Mouse (Mus musculus) c-Kit-positive CD71-negative TER-119-negative erythroid progenitor cells, embryonic 14.5 days (primary cell): ENCODE results near the gene Rpl10a.

ENCODE experiments used
- DNase-seq: peaks from one replicate; pipeline ENCODE4 v3.0.0-alpha.2; 2013; ENCODE audit warnings: low read depth

Rpl10a gene

DNA sequence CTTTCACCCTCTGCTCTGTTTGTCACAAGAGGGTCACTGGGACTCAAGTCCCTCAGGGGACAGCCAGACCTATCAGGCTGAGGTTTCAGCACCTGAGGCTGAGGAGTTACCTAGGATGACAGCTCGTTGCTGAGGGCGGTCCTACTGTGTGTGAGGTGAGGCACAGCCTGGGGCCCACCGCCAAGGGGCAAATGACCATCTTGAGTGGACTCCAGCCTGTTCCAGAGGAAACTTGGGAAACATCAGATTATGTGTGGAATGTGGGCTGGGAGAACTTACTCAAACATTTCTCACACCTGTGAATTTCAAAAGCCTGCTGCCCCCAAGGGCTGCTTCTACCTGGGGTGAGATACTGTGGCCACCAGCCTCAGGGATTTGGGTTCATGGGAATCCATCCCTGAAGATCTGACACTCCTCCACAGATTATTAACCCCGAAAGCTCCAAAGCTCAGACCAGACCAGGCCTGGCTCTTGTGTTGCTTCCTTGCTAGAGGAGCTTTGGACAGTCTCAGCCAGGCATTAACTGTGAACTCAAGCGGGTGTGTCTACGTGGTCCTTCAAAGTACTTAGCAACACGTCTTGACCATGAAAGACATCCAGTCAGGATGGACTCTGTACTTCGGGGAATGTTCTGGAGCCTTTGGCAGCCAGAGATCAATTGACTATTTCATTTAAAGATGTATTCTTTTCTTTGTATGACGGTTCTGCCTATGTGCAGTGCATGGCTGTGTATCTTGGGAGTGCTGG is 32.4 kb downstream of the Rpl10a start:
- no peak for DNase-seq

DNA sequence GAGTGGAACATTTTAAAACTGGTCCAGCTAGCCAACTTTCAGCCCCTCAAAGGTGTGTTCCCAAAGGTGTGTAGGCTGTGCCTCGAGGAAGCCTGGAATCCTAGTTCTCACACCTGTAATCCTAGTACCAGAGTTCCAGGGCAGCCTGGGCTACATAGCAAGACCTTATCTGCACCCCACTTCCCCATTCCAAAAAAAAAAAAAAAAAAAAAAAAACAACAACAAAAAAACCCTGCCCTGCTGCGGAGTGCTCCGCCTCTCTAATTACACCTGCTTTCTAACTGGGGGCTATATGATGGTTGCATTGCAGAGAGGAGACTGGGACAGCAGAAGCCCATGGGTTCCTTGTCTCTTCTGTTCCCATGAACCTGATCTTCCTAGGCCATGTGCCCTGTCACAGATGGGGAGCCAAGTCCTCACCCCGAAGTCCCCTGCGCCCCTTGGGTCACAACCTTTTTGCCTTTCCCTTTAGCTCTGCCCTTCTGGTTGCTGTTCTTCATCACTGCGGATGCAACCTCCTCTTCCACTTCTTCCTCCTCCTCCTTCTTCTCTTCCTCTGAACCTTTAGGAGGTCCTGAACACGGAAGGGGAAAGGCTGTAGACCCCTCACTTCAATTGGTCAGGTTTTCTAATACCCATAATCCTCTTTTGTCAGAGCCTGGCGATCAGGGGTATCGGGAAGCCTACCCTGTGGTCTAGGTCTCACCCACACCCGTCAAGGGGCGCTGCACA is 33.8 kb downstream of the Rpl10a start:
- DNase-seq = no peak

DNA sequence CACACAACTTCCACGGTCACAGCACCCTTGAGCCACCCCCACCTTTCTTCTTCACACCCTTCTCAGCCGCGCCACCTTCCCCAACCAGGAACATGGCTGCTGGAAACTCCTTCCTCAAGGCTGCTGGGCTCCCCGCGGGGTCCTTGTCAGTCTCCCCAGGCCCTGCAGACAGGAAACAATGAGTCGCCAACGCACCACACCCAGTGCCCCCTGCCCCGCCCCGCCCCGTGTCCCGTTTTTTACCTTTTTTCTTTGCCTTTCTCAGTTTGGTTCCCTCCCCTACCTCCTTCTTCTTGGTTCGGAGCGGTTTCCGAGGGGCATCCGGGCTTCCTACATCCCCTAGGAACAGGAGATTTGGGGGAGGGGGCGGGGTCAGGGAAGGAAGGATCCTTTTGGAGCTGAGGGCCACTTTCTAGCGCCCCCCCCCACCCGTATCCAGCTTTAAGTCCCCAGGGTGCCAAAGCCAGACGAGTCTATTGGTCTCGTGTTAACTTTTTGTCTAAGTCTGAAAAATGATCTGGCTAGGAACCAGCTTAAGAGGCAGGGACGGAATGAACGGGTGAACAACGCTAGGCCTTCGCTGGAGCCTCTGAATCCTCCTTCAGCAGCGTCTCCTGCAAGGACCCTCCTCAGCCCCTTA is 34.5 kb downstream of the Rpl10a start:
- no peak for DNase-seq

DNA sequence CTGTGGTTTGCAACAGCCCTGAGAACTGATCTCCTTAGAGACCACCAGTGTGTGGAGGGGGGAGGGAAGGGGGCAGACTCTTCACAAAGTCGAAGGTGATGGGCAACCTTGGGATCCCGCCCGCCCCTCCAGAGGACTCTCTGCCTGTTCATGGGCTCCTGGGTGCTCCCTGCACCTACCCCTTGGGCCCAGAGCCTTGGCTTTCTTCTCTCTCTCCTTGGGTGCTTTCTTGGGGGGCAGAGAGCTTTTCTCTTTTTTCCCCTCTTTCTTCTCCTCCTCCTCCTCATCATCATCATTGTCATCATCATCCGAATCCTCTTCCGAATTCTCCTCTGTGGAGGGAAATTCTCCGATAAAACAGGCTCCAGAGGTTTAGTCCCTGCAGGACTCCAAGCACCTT is 35.2 kb downstream of the Rpl10a start:
- DNase-seq = no peak

DNA sequence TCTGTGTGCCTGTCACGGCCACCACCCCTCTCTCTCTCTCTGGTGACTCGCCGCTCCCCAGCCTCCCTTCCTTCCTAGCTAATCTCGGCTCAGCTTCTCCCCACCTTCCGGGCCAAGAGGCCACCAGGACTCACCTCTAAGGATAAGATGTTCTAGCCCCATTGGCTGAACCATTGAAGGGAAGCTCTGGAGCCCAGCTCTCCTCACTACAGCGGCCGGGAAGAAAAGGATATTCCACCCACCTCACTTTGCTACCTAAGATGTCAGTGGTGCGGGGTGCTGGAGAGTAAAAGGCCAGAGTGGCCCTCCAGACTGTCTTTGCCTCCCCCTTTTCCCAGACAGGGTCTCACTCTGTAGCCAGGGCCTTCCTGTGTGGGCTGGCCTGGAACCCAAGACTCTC is 36.9 kb downstream of the Rpl10a start, which contains the start of gene Tulp1:
Gene Tulp1, minus strand, starts transcription at position 101 of the 400 bp plus-strand sequence.
- DNase-seq = no peak

DNA sequence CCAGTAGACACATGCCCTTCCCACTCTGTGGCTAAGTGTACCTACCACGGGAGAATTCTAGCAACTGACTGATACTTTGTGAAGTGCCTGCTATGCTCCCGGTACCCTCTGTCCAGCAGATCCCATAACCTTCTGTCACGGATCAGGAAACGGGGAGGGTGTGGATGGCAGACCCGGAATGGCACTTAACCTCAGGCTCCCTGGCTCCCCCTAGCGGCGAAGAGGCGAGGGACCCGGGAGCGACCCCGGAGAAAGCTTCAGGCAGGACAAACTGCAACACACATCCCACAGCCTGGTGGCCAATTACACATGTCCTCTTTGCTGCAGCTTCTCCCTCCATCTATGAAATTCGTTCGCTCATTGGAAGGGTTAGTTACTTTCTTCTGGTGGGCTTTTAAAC is 40.2 kb downstream of the Rpl10a start:
- peak; percentile 74 for DNase-seq

DNA sequence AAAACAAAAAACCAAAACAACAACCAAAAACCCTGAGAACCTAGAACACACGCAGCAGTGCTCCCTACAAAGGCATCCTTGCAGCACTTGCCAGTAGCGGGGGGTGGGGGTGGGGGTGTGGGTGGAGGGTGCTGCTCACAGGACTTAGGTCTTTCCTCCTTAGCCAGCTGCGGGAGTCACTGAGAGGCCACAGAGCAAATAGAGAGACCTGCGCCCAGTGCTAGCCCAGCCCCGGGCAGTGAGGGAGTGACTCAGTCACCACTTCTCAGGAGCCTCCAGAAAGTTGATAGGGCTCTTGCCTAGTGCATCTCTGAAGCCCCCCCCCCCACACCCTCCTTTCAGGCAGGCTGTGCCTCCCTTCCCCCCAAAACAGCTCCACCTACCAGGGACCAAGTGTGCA is 40.8 kb downstream of the Rpl10a start:
- no peak for DNase-seq

DNA sequence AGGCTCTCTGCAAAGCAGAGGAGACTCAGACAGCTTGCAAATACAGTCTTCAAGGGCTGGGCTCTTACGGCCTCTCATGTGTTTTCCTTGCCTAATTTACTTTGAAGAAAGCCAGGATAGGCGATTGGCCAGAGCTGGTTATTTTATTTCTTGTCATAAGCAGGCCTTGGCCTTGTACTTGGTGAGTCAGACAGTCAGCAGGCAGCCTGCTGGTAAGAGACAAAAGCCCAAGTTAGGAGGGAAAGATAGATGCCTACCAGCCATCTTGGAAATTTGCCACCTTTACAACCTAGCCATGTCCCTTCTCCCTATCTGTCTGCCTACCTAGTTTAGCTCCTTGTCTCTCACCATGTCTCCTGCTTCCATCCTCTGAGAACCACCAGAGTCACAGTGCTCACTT is 43.0 kb downstream of the Rpl10a start:
- no peak for DNase-seq

DNA sequence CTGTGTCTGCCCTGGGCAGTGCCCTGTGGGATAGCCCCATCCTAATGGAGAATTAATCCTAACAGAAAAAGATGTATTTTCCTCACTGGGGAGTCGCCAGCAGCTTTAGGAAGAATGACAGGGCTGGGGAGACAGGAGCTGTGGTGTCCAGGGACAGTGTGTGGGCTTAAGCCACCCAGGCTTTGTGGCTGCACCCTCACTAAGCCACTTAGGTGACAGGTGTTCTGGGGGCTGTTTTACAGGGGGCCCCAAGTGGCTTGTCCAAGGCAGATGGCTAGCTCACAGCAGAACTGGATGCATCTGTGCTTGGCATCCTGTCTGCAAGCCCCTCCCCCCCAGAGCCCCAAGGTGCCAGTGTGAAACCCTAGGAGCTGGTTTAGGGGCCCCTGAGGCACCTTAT is 43.7 kb downstream of the Rpl10a start:
- DNase-seq = no peak

DNA sequence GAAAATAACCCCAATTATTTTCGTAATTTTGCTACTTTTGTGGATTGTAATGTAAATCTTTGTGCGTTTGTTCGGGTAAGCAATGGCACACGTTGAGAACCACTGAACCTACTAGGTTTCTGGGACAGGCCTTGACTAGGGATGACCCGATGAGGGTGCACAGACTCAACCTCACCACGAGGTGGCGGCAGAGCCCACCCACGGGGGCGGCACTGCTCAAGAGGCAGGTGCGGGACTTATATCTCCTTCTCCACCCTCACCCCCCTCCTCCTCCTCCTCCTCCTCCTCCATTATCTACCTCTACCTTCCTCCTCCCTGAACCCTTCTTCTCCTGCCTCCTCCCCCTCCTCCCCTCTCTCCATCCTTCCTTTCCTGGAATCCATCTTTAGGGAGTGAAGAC is 45.5 kb downstream of the Rpl10a start:
- DNase-seq = peak; percentile 58

DNA sequence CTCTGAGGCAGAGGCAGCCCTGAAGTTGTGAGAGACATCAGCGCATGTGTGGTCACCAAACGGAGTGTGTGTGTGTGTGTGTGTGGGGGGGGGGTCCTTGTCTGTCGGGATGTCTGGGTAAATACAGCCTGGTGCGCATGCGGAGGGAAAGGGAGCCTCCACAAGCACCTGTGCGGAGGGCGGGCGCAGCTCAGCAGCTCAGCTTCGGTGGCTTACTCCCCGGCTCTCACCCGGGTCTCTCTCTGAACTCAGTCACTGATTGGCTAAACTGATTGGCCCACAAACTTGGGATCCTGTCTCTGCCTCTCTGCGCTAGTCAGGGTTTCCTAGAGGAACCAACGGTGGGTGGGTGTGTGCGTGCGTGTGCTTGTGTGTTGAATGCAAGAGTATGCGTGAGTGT is 46.2 kb downstream of the Rpl10a start:
- DNase-seq = no peak

DNA sequence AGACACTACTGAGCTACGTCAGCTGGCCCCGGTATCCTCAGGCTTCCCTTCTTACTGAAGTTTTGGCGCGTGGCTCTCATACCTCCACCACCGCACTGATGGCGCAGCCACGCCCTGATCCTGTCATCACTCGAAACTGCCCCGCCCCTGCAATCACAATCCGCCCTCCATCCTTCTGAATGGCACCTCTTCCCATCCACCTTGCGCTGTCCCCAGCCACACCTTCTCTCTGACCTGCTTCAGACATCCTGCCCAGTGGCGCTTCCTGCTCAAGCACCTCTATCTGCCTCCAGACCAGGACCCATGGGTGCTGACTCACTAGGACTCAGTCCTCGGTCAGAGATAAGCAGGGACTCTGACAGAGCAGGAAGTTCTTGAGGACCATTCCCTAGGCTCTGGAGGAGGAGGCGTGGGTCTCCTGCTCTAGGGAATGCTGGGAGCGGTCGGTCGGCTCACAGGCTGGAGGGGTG is 47.4 kb downstream of the Rpl10a start:
- DNase-seq = no peak

DNA sequence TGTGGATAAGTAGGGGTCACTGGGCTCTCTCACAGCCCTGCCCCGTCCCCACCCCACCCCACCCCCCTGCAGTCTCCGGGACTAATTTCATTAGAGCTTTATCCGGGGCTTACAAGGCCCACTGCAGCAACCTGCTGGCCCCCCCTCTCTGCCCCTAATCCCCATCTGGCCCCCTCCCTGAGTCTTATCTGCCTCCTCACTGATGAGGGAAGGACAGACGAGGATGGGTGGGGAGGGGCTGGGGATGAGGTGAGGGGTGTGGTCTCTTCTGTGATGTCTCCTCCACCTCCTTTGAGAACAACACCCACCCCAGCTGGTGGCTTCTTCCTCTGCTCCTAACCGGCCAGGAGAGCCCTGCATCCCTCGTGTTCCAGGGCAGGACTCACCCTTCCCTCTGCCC is 52.0 kb downstream of the Rpl10a start:
- DNase-seq = no peak
